Mouse (Mus musculus) heart, adult 2 months (tissue): Measurements from ENCODE around the gene Cbr2. TPM values are rescaled to one million over a fixed set of nuclear protein-coding genes. Genes with fewer than 3 reads are reported as not detected.

Experiments
- DNase-seq, 2 experiments: peaks; one replicate each; pipeline ENCODE4 v3.0.0; 2021
- H3K27ac ChIP-seq: fragments of 200-600 bp; 2 replicates; pipeline ENCODE4 v1.8.1; 2022
- H3K27me3 ChIP-seq: fragments of 200-500 bp; 2 replicates; pipeline ENCODE4 v1.6.1; 2012; ENCODE audit warnings: mild to moderate bottlenecking, low read length, inconsistent platforms, mixed read lengths; ENCODE audit not compliant: control insufficient read depth, insufficient read depth
- H3K36me3 ChIP-seq: fragments of 200-500 bp; 2 replicates; pipeline ENCODE4 v1.6.1; 2012; ENCODE audit warnings: low read length, inconsistent platforms; ENCODE audit not compliant: control insufficient read depth, insufficient read depth
- H3K4me1 ChIP-seq: fragments of 200-500 bp; 2 replicates; pipeline ENCODE4 v1.6.1; 2011; ENCODE audit warnings: low read length; ENCODE audit not compliant: control insufficient read depth, insufficient read depth
- H3K4me3 ChIP-seq: fragments of 200-600 bp; 2 replicates; pipeline ENCODE4 v1.8.1; 2022
- H3K79me2 ChIP-seq: fragments of 200-500 bp; replicated peaks from 2 replicates; pipeline ENCODE4 v1.6.1; 2012; ENCODE audit warnings: mild to moderate bottlenecking, inconsistent platforms, low read length, moderate library complexity, mixed read lengths; ENCODE audit not compliant: control insufficient read depth, insufficient read depth
- H3K9ac ChIP-seq: fragments of 200-500 bp; 2 replicates; pipeline ENCODE4 v1.6.1; 2012; ENCODE audit warnings: low read depth, mild to moderate bottlenecking, control low read depth, inconsistent platforms, low read length, mixed read lengths
- CTCF ChIP-seq: fragments of 200-600 bp; IDR thresholded peaks from 2 replicates; pipeline ENCODE4 v1.8.1; 2022; ENCODE audit warnings: antibody characterized with exemption, mild to moderate bottlenecking, moderate library complexity
- EP300 ChIP-seq: fragments of 200-500 bp; IDR thresholded peaks from 2 replicates; pipeline ENCODE4 v1.6.1; 2011; ENCODE audit warnings: low read depth, low read length, control low read depth; ENCODE audit not compliant: insufficient read depth
- POLR2A ChIP-seq: fragments of 200-500 bp; IDR thresholded peaks from 2 replicates; pipeline ENCODE4 v1.6.1; 2011; ENCODE audit warnings: mild to moderate bottlenecking, low read depth, low read length, control low read depth; ENCODE audit not compliant: insufficient read depth
- WGBS: fragments of 180-500 bp; shearing (Covaris S2); methylation state at CpG from one replicate; pipeline ENCODE4 v1.1.7; 2018; 5-methylcytosine and 5-hydroxymethylcytosine counted together
- intact Hi-C: fragments of 180-260 bp; cut with DNase I; formaldehyde crosslinking; loops from one replicate; pipeline ENCODE4 v1.15.1; 2025
- polyA plus RNA-seq: library from polyadenylated mRNA; depleted of rRNA; stranded (reverse); fragments of >200 nt; gene quantifications from 2 replicates; pipeline ENCODE4 v1.2.3, GENCODE M21; 2012
- total RNA-seq, 2 experiments: library from RNA; stranded (reverse); gene quantifications; 2 replicates each; pipeline ENCODE4 v1.2.3; 2021

The Cbr2 gene
- total and polyA plus RNA-seq, 3 experiments, result 17.7 to 379 (median 19.4) TPM

DNA sequence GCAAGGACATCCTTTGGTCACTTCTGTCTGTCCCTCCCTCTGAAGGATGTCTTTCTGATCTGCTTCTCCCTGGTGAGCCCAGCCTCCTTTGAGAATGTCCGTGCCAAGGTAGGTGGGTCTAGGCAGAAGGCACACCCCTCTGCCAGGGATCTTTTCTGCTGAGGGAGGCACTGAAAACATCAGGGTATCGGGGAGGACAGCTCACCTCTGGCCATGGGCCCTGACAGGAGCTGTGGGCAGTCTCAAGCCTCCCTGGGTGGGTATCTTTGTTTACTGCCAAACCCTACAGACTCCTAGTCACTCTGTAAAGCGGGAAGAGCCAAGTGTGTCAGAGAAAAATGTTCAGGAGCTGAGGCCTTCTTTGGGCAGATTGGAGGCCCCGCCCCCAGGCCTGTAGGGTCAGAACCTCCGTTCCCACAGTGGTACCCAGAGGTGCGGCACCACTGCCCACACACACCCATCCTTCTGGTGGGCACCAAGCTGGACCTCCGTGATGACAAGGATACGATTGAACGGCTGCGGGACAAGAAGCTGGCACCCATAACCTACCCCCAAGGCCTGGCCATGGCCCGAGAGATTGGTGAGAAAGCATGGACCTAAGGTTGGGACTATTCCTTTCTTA, 9.0 kb downstream of the Cbr2 start:
- 91% methylated on average over 11 of the region's 11 CpGs for WGBS
- intact Hi-C loops, result loop anchor here (10.0 kb wide), 1 partner anchor 322 kb away; no protein-coding TSS in a partner anchor

DNA sequence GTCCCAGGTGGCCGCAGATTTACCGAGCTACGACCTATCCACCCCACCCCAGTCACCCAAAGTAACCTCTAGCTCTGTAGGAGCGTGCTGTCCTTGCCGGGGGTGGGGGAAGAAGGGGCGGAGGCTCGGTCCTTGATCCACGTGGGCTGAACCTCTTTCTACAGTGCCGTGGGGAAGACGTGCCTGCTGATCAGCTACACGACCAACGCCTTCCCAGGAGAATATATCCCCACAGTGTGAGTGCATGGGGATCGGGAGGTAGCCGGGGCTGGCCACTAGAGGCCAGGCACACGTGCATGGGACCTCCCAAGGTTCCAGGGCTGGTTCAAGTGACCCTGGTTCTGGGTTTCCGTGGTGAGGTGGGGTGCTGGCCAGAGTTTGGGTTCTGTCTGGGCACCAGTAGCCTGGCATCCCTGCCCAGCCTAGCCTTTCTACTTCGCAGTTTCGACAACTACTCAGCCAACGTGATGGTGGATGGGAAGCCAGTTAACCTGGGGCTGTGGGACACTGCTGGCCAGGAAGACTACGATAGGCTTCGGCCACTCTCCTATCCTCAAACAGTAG, 9.8 kb downstream of the Cbr2 start:
- H3K79me2 ChIP-seq, result no peaks in the 10 kb centered on the region
- 0 out of 2 replicates have a peak, but pooled peaks cover 1% of the 10 kb centered on the region for H3K27me3 ChIP-seq
- no peak for DNase-seq
- no peaks in the 10 kb centered on the region for H3K36me3 ChIP-seq
- peak overlapping the region; percentile 58 for H3K4me3 ChIP-seq
- H3K4me1 ChIP-seq, result peaks cover 3% of the 10 kb centered on the region
- TF ChIP-seq POLR2A (no peak), CTCF (no peak), EP300 (no peak)
- H3K27ac ChIP-seq, result no peak overlapping the region
- H3K9ac ChIP-seq, result peak overlapping the region; percentile 81
- WGBS, result 22% methylated on average over 21 of the region's 21 CpGs
- intact Hi-C loops, result loop anchor here (10.0 kb wide), 1 partner anchor 323 kb away; no protein-coding TSS in a partner anchor

More for the DNA sequence above, 9.0 kb downstream of the Cbr2 start:
- no peak overlapping the region for H3K4me3 ChIP-seq
- no peak overlapping the region for H3K27ac ChIP-seq
- no peaks in the 10 kb centered on the region for H3K36me3 ChIP-seq
- no peak for DNase-seq
- H3K4me1 ChIP-seq, result peaks cover 3% of the 10 kb centered on the region
- H3K79me2 ChIP-seq, result no peaks in the 10 kb centered on the region
- H3K9ac ChIP-seq, result no peak overlapping the region
- 0 out of 2 replicates have a peak, but pooled peaks cover 1% of the 10 kb centered on the region for H3K27me3 ChIP-seq
- TF ChIP-seq EP300 (no peak), POLR2A (0 out of 2 replicates have a peak, but pooled peaks have one; percentile 5), CTCF (no peak)

DNA sequence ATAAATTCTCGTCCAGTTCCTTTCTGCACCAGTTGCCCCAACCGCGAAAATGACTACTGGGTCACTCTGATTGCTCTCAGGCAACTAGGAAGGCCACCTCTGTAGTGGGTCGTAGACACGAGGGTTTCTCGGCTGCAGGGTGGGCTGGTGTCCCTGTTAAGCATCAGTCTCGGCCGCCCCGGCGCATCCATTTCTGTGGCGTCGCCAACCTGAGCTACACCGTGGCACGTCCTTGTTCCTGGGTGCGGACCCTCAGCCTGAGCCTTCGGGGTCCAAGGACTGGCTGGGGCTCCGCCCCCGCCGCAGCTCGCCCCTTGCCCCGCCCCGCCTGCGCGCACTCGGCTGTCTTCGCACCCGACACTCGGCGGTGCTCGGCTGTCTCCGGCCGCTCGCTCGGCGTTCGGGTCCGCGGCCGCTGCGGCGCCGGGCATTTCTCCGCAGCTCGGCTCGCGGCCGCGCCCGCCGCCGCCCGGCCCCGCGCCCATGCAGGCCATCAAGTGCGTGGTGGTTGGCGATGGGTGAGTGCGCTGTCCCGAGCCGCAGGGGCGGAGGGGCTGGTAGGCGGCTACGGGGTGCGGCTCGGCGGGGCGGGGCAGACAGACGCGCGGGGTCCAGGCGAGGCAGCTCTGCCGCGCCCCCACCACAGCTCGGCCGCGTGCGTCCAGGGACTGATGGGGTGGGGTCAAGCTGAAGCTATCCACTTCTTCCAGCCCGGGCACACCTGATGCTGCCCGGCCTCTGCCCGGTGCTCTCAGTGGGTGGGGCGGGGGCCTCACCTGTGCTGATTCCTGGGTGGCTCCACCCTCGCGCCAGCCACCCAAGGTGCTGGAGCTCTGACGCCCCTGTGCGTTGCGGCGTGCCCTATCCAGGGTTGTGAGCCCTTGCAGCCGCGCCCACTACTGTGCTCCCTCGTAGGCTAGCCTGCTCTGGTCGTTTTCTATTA, 10.5 kb downstream of the Cbr2 start, which contains the start of gene Rac3:
Gene Rac3 (plus strand): TSS at position 347 of the 943 bp plus-strand sequence.
- DNase-seq, result peak; percentile 74 to 81
- TF ChIP-seq CTCF (no peak), EP300 (no peak)
- Histone ChIP-seq H3K4me3 (peak within 1 kb of the TSS; percentile 58), H3K36me3 (no peaks in the 10 kb centered on the region), H3K79me2 (no peaks in the 10 kb centered on the region), H3K27ac (no peak within 1 kb of the TSS), H3K4me1 (peaks cover 2% of the 10 kb centered on the region; the same call in 1 of the 2 replicates), H3K27me3 (0 out of 2 replicates have a peak, but pooled peaks cover 1% of the 10 kb centered on the region), H3K9ac (peak within 1 kb of the TSS; percentile 81)
- WGBS, result 1% methylated on average over 84 of the region's 90 CpGs
- intact Hi-C loops, result loop anchor here (2.0 to 10.0 kb wide), 2 partner anchors 29 to 323 kb away; no protein-coding TSS in a partner anchor

DNA sequence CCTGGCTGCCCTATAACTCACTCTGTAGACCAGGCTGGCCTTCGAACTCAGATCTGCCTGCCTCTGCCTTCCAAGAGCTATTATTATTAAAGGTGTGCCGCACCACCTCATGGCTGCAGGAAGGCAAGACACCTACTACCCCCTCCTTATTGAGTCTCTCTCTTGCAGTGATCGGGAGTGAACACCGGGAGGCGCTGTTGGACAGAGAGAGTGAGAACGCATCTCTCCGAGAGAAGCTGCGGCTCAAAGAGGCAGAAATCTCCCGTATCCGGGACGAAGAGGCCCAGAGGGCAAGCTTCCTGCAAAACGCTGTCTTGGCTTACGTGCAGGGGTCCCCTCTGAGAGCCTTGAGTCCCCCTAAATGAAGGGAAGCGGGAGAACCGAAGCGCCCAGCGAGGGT, 11.5 kb downstream of the Cbr2 start:
- 16% methylated on average over 17 of the region's 17 CpGs for WGBS
- Histone ChIP-seq H3K9ac (peak overlapping the region; percentile 81; the same call in 1 of the 2 replicates), H3K4me3 (peak overlapping the region; percentile 58), H3K27ac (no peak overlapping the region), H3K27me3 (0 out of 2 replicates have a peak, but pooled peaks cover 1% of the 10 kb centered on the region), H3K79me2 (no peaks in the 10 kb centered on the region), H3K4me1 (peaks cover 2% of the 10 kb centered on the region; the same call in 1 of the 2 replicates), H3K36me3 (no peaks in the 10 kb centered on the region)
- TF ChIP-seq EP300 (peak; percentile 94), POLR2A (no peak), CTCF (peak; percentile 88)
- intact Hi-C loops, result loop anchor here (1.0 to 10.0 kb wide), 5 partner anchors 30 to 324 kb away; no protein-coding TSS in a partner anchor
- DNase-seq, result peak; percentile 87 to 91

DNA sequence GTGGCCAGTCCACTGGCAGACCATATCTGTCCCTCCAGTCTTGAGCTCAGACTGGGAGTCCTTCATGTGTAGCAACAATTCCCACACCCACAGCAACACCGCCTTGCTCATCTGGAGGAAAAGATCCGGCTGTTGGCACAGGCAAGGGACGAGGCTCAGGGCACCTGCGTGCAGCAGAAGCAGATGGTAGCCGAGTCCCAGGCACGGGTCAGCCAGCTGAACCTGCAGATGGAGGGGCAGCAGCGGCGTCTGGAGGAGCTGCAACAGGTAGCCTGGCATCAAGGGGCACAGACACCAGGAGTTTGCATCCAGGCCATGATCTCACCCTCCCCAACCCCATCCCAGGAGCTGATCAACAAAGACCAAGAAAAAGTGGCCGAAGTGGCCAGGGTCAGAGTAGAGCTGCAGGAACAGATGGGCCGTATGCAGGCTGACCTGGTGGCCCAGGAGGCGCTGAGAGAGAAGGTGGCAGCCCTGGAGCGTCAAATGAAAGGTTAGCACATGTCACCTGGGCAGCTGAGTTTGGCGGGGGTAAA, 12.0 kb downstream of the Cbr2 start:
- DNase-seq, result no peak
- 92% methylated on average over 13 of the region's 13 CpGs for WGBS

More for the DNA sequence above, 12.0 kb downstream of the Cbr2 start:
- H3K9ac ChIP-seq, result no peak overlapping the region
- intact Hi-C loops, result loop anchor here (1.0 to 10.0 kb wide), 5 partner anchors 31 to 325 kb away; no protein-coding TSS in a partner anchor
- H3K4me1 ChIP-seq, result peaks cover 2% of the 10 kb centered on the region; the same call in 1 of the 2 replicates
- H3K79me2 ChIP-seq, result no peaks in the 10 kb centered on the region
- 0 out of 2 replicates have a peak, but pooled peaks cover 1% of the 10 kb centered on the region for H3K27me3 ChIP-seq
- no peak overlapping the region for H3K27ac ChIP-seq
- no peak overlapping the region for H3K4me3 ChIP-seq
- H3K36me3 ChIP-seq, result no peaks in the 10 kb centered on the region
- TF ChIP-seq CTCF (no peak), POLR2A (no peak), EP300 (no peak)
